Mouse (Mus musculus) limb, embryonic 15.5 days (tissue): ENCODE measurements around the gene Kcnc4. TPM values are rescaled to one million over a fixed set of nuclear protein-coding genes. Genes with fewer than 3 reads are reported as not detected.

Experiments used
- ATAC-seq: fragments of 200-750 bp; cut with Nextera tagmentation; 2 replicates; pipeline ENCODE4 v1.8.0; 2017; ENCODE audit warnings: low read depth, moderate TSS enrichment; ENCODE audit not compliant: insufficient number of reproducible peaks, low FRiP score, low TSS enrichment
- H3K27ac ChIP-seq: fragments of 300-500 bp; sonication (generic); 2 replicates; pipeline ENCODE4 v1.5.1; 2015; ENCODE audit warnings: moderate library complexity, mild to moderate bottlenecking, inconsistent platforms
- H3K27me3 ChIP-seq: fragments of 300-500 bp; sonication (generic); 2 replicates; pipeline ENCODE4 v1.6.1; 2015; ENCODE audit warnings: inconsistent platforms
- H3K36me3 ChIP-seq: fragments of 300-500 bp; sonication (generic); 2 replicates; pipeline ENCODE4 v1.6.1; 2015; ENCODE audit warnings: inconsistent platforms
- H3K4me1 ChIP-seq: fragments of 300-500 bp; sonication (generic); 2 replicates; pipeline ENCODE4 v1.6.1; 2015; ENCODE audit warnings: inconsistent platforms
- H3K4me2 ChIP-seq: fragments of 300-500 bp; sonication (generic); 2 replicates; pipeline ENCODE4 v1.6.1; 2015; ENCODE audit warnings: mild to moderate bottlenecking, inconsistent platforms
- H3K4me3 ChIP-seq: fragments of 300-500 bp; sonication (generic); 2 replicates; pipeline ENCODE4 v1.5.1; 2015; ENCODE audit warnings: mild to moderate bottlenecking, inconsistent platforms
- H3K9ac ChIP-seq: fragments of 300-500 bp; sonication (generic); 2 replicates; pipeline ENCODE4 v1.6.1; 2015; ENCODE audit warnings: inconsistent platforms
- H3K9me3 ChIP-seq: fragments of 300-500 bp; sonication (generic); 2 replicates; pipeline ENCODE4 v1.6.1; 2016; ENCODE audit warnings: inconsistent platforms
- WGBS: fragments of 180-500 bp; shearing (Covaris S2); methylation state at CpG from one replicate; pipeline ENCODE4 v1.1.7; 2015; 5-methylcytosine and 5-hydroxymethylcytosine counted together
- polyA plus RNA-seq: library from polyadenylated mRNA; unstranded; fragments of >200 nt; fragmentation: Nextera tagmentation; extraction: Ambion mirVana; gene quantifications from 2 replicates; pipeline ENCODE4 v1.2.1, GENCODE M21; 2015

Gene Kcnc4
- polyA plus RNA-seq, result 0.54 and 0.61 TPM in 2 replicates

DNA sequence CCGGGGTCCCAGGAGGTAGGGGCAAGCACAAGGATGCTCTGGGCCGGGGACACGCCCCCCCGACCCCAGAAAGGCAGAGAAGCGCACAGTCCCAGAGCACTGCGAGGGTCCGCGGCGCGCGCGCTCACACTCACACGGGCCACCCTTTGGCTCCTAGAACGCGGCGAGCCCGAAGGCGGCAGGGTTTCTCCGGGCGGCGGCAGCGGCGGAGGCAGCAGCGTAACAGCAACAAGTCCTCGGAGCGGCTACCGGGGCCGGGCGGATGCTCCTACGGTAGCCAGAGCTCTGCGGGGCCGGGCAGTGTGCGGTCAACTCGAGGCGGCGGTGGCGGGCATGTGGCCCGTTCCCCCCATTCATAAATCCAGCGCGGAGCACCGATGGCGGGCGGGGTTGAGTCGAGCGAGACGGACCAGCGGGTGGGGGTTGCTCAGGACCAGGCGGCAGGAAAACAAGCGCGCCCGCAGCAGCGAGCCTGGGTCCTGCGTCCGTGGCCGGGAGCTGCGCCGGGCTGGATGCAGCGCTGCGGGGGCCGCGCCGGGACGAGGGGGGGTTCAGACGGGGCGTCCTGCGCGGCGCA is at the start of gene Kcnc4:
Gene Kcnc4 (minus strand): TSS at position 357 of the 577 bp plus-strand sequence.
- Histone ChIP-seq H3K9ac (peak within 1 kb of the TSS; percentile 15; the same call in 1 of the 2 replicates), H3K4me2 (peak within 1 kb of the TSS; percentile 99), H3K4me1 (peaks cover 25% of the 10 kb centered on the region), H3K27ac (no peak within 1 kb of the TSS), H3K36me3 (no peaks in the 10 kb centered on the region), H3K27me3 (peaks cover 92% of the 10 kb centered on the region), H3K4me3 (peak within 1 kb of the TSS; percentile 51), H3K9me3 (no peaks in the 10 kb centered on the region)
- WGBS, result under 1% methylated on average over 65 of the region's 68 CpGs
- ATAC-seq, result peak; percentile 43; the same call in 1 of the 2 replicates

DNA sequence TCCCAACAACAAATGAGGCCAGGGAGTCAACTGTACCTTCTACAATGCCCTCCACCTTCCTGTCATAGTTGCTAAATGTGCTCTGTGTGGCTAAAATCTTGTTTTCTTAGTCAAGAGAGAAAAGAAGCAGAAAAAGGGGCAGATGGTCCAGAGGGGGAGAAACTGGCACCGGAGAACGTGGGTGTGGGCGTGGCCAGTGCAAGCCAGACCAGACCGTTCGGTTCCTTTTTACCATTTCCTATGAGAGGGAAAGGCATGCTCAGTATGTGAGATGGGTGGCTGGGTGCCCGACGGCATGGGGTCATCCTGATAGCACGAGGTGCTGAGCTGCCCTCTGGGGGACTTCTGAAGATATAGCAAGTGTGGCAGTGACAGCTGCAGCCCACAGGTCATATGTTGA is 49.3 kb upstream of the Kcnc4 start:
- Histone ChIP-seq H3K4me2 (no peak overlapping the region), H3K4me3 (no peak overlapping the region), H3K27ac (no peak overlapping the region), H3K36me3 (no peaks in the 10 kb centered on the region), H3K9me3 (no peaks in the 10 kb centered on the region), H3K27me3 (no peaks in the 10 kb centered on the region), H3K9ac (no peak overlapping the region), H3K4me1 (peaks cover 27% of the 10 kb centered on the region)
- no peak for ATAC-seq
- WGBS, result 42% methylated on average over 8 of the region's 8 CpGs

DNA sequence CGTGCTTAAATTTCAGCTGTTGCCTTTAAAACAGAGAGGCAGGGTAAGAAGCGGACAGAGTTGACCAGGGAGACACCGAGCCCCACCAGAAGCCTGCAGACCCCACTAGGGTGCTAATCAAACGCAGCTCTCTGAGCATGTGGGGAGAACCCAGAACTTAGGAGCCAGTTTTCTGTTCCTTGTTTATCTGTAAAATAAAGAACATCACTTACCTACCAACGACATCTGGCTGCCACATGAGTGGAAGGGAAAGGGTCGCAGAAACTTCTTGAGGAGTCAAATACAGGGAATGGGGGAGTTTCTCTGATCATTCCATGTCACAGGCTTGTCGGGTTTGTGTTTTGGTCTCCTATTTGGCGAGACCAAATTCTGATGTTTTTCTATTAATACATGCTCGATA is 48.6 kb upstream of the Kcnc4 start:
- Histone ChIP-seq H3K27me3 (no peaks in the 10 kb centered on the region), H3K9me3 (no peaks in the 10 kb centered on the region), H3K36me3 (no peaks in the 10 kb centered on the region), H3K27ac (peak overlapping the region; percentile 24; the same call in 1 of the 2 replicates), H3K4me2 (no peak overlapping the region), H3K4me3 (no peak overlapping the region), H3K4me1 (peaks cover 27% of the 10 kb centered on the region), H3K9ac (no peak overlapping the region)
- no peak for ATAC-seq
- 46% methylated on average over 9 of the region's 9 CpGs for WGBS

DNA sequence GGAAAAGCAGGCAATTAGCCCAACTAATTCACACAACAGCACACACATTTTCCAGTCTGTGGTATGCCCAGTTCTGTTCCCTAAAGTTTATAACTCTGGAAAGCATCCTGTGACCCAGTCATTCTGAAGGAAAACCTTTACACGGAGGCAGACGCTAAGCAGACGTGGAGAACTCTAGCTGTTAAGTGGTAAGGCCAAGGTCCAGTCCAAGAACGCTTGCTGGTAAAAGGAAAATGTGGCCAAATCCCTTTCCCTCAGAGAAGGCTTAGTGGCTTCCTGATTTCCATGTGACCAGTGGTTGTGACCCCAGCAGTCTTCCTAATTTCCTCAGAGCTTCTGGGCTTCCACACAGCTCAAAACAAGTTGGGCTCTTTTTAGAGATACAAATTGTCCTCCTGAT is 47.2 kb upstream of the Kcnc4 start:
- H3K4me2 ChIP-seq, result no peak overlapping the region
- H3K4me1 ChIP-seq, result peaks cover 29% of the 10 kb centered on the region
- no peaks in the 10 kb centered on the region for H3K27me3 ChIP-seq
- H3K36me3 ChIP-seq, result no peaks in the 10 kb centered on the region
- ATAC-seq, result no peak
- WGBS, result 29% methylated on average over 4 of the region's 4 CpGs
- H3K4me3 ChIP-seq, result no peak overlapping the region
- no peaks in the 10 kb centered on the region for H3K9me3 ChIP-seq
- H3K27ac ChIP-seq, result no peak overlapping the region
- H3K9ac ChIP-seq, result no peak overlapping the region

DNA sequence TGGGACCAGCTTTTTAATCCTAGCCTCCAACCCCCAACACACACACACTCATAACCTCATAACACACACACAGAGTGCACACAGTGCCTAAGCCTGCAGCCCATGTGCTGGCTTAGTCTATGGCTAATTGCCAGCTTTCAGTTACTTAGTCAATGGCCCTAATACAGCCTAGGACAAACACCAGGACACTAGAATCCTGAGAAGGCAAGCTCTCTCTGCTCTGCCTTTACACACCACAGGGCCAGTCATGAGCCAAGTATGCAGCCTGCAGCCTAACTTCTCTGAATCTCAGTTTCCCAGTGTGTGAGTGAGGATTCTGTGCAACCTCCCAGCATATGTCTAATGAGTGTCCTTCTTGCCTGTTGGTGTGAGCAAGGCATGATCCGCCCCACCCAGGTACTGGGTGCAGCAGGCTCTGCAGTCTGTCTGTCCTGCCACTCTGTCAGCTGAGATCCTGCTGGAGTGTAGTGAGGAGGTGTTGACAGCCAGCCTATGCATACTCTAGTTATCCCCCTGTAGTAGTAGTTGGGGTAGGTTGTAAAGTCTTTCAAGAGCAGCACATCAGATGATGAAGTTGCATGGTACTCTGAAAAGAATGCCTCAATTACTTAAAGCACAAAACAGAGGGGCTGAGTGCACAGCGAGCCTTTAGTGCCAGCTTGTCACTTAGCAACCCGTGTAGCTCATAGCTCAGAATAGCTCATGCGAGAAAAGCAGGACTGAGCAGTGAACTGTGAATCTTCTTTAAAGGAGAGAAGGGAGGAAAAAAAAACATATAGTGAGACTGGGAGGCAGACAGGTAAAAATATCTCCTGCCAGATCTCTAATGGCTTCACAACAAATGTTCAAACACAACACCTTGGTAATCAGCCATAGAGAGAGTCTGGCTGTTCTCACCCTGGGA is 46.4 kb upstream of the Kcnc4 start:
- H3K9ac ChIP-seq, result no peak overlapping the region
- ATAC-seq, result no peak
- no peak overlapping the region for H3K4me3 ChIP-seq
- H3K27ac ChIP-seq, result no peak overlapping the region
- H3K9me3 ChIP-seq, result no peaks in the 10 kb centered on the region
- 55% methylated on average over 4 of the region's 4 CpGs for WGBS
- H3K36me3 ChIP-seq, result no peaks in the 10 kb centered on the region
- H3K4me2 ChIP-seq, result no peak overlapping the region
- peaks cover 30% of the 10 kb centered on the region for H3K4me1 ChIP-seq
- H3K27me3 ChIP-seq, result no peaks in the 10 kb centered on the region

DNA sequence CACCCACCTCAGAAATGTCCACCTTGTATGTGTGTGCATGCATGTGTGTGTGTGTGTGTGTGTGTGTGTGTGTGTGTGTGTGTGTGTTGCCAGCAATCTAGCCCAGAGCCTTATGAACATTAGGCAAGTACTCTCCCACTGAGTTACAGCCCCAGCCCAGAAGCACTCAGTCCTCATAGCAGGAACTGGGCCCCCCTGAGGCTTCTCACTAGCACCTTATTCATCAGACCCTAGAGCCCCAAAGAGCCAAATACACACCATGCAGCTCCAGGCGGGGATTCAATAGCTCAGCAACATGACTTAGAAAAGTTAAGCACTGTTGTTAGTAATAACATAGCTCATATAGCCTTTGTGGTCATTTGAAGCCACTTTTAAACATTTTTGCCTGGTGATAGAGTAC is 45.2 kb upstream of the Kcnc4 start:
- no peak overlapping the region for H3K4me3 ChIP-seq
- no peak overlapping the region for H3K27ac ChIP-seq
- ATAC-seq, result no peak
- H3K36me3 ChIP-seq, result peaks cover 11% of the 10 kb centered on the region
- WGBS, result 60% methylated on average over 1 of the region's 1 CpGs
- H3K4me1 ChIP-seq, result peaks cover 30% of the 10 kb centered on the region
- H3K9me3 ChIP-seq, result no peaks in the 10 kb centered on the region
- no peak overlapping the region for H3K9ac ChIP-seq
- H3K4me2 ChIP-seq, result no peak overlapping the region
- no peaks in the 10 kb centered on the region for H3K27me3 ChIP-seq

DNA sequence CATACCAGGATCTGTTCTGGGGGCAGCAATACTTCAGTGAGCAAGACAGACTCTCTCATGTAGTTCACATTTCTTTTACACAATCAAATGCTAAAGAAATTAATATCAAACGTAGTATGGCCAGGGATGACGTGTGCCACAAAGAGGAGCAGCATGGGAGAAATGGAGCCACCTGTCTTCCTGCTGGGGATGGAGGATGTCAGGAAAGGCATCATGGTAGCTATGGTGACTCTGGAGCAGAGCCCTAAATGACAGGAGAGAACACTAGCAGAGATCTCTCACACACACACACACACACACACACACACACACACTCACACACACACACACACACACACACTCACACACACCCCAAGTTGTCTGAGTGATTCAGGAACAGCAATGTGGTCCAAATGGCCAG is 44.4 kb upstream of the Kcnc4 start:
- no peak for ATAC-seq
- Histone ChIP-seq H3K4me2 (no peak overlapping the region), H3K27ac (no peak overlapping the region), H3K36me3 (peaks cover 20% of the 10 kb centered on the region), H3K9me3 (no peaks in the 10 kb centered on the region), H3K4me3 (no peak overlapping the region), H3K9ac (no peak overlapping the region), H3K27me3 (no peaks in the 10 kb centered on the region), H3K4me1 (peaks cover 28% of the 10 kb centered on the region)
- WGBS, result 75% methylated on average over 2 of the region's 2 CpGs

DNA sequence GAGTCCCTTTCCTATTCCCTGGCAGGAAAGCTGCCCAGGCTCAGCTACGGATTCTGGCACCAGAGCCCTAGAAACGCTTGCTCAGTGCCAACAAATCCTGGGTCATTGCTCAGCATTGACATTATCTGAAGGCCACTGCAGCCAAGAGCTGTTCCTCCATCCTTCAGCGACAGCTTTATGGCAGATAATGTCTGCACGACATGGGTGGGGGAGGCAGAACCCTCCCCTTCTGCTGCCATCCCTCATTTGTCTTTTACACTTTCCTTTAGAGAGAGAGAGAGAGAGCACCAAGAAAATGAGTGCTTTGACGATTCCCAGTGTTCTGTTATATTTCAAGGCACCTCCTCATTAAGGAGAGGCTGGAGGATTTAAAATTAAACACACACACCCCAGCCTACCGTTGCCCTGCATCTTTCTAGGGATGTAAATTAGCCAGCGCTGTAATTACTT is 42.4 kb upstream of the Kcnc4 start:
- 20% methylated on average over 7 of the region's 7 CpGs for WGBS
- Histone ChIP-seq H3K9me3 (no peaks in the 10 kb centered on the region), H3K4me1 (peaks cover 19% of the 10 kb centered on the region), H3K36me3 (peaks cover 20% of the 10 kb centered on the region), H3K9ac (no peak overlapping the region), H3K27ac (no peak overlapping the region), H3K27me3 (no peaks in the 10 kb centered on the region), H3K4me3 (no peak overlapping the region), H3K4me2 (no peak overlapping the region)
- no peak for ATAC-seq

DNA sequence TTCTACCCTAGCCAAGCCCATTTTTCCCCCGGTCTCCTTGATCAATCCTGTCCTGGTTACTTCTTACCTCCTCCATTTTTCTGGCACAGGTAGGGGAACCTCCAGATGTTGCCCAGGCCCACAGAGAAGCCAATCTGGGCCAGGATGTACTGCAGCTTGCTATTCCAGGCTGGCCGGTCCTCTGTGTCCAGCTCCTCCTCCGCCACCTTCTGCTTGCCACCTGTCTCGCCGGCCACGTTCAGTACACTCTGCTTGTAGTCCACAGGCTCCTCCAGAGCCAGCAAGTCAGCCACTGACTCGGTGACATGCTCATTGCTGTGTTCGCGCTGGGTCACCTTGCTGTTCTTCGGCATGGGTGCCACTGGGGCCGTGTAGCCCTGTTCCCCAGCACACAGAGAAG is 40.9 kb upstream of the Kcnc4 start:
- no peak overlapping the region for H3K27ac ChIP-seq
- ATAC-seq, result no peak
- no peak overlapping the region for H3K4me2 ChIP-seq
- peaks cover 27% of the 10 kb centered on the region for H3K36me3 ChIP-seq
- no peak overlapping the region for H3K9ac ChIP-seq
- H3K4me1 ChIP-seq, result peaks cover 9% of the 10 kb centered on the region; the same call in 1 of the 2 replicates
- no peak overlapping the region for H3K4me3 ChIP-seq
- 92% methylated on average over 11 of the region's 11 CpGs for WGBS
- H3K9me3 ChIP-seq, result no peaks in the 10 kb centered on the region
- H3K27me3 ChIP-seq, result no peaks in the 10 kb centered on the region

DNA sequence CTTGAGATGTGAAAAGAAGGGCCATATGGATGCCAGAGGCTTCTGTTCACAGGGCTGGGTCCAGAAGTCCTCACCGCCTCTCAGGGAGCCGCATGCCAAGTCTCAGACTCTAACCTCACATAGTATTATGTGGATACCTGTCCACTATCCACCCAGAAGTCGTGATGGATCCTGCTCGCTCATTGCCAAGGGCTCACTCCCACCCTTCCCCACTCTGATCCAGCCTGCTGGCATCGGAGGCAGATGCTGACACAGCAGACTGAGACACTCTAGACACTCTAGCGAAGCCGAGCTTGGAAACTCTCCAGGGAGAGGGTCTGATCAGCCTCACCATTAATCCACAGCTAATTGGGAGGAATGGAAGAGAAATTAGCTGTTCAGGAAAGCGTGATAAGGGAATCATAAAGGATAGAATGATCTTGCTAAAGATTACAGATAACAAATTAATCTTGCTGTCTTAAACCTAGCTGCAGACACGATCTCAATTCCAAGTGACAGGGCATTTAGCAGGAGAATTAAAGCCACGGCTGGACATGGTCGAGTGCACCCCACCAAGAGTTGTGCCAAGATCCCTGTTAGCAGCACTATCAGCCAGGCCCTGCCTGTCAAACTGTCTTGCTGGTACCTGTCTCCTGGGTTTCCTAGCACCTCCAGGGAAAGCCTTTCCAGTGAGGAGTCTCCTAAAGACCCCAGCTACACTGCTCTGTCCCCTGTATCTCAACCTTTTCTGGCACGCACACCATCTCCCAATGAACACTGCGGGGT is 36.9 kb upstream of the Kcnc4 start:
- Histone ChIP-seq H3K27ac (no peak overlapping the region), H3K9me3 (no peaks in the 10 kb centered on the region), H3K4me3 (no peak overlapping the region), H3K4me1 (peaks cover 18% of the 10 kb centered on the region), H3K9ac (no peak overlapping the region), H3K27me3 (no peaks in the 10 kb centered on the region), H3K36me3 (peaks cover 28% of the 10 kb centered on the region), H3K4me2 (no peak overlapping the region)
- ATAC-seq, result no peak
- 72% methylated on average over 13 of the region's 13 CpGs for WGBS

DNA sequence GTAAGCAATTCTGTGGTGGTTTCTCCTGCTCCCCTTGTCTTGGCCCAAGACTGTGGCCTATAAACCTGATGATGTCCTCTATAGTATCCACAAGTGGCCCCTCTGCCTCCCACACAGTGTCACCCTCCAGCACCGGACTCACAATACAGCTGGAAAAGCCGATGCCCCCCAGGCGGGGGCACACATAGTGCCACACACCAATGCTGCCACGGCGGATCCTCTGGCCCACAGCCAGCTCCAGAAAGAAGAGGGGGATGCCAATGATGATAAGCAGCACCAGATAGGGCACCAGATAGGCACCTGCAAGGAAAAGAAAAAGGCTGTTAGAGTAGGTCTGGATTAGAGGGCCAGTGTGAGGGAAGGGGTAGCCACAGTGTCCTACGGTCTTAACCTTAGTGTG is 36.2 kb upstream of the Kcnc4 start:
- no peak overlapping the region for H3K4me3 ChIP-seq
- 89% methylated on average over 6 of the region's 6 CpGs for WGBS
- H3K4me1 ChIP-seq, result peaks cover 25% of the 10 kb centered on the region
- no peak overlapping the region for H3K4me2 ChIP-seq
- peaks cover 27% of the 10 kb centered on the region for H3K36me3 ChIP-seq
- H3K9ac ChIP-seq, result no peak overlapping the region
- H3K27ac ChIP-seq, result no peak overlapping the region
- no peak for ATAC-seq
- H3K9me3 ChIP-seq, result no peaks in the 10 kb centered on the region
- no peaks in the 10 kb centered on the region for H3K27me3 ChIP-seq
